Mouse (Mus musculus): Measurements from ENCODE around the gene Plekhg5.

DNA sequence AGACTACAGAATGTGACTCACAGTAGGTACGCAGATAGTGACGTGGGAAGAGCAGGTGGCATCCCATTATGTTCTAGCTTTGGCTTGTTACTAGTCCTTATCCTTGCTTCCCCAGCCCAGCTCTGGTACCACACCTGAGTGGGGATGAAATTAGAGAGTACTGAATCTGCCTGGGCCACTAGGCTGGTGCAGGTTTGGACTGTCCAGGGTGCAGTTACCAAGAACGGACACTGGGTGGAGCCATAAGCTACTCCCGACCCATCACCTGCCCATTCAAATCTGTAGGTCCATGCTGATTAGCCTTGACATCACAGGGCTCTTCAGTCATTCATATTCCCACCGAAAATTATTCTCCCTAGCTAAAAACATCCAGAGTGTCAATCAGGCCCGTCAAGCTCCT is 68.1 kb downstream of the Plekhg5 start:
- no peak for TF ChIP-seq EP300 (IDR thresholded peaks at IDR 0.05; ENCODE audit: low read depth)
- TF ChIP-seq CTCF (IDR thresholded peaks at IDR 0.05; ENCODE audit: low read depth): peak; percentile 91
